Mouse (Mus musculus): Measurements from ENCODE around the gene Srsf9. TPM values are rescaled to one million over a fixed set of nuclear protein-coding genes. Genes with fewer than 3 reads are reported as not detected.
"Not testable (repeated sequence)": the region's sequence is repeated elsewhere in the genome, so short reads cannot be mapped to it uniquely, and the experiment has no call there.

Gene Srsf9
- polyA plus RNA-seq, 1 experiment from 2014 or later: 421 TPM

DNA sequence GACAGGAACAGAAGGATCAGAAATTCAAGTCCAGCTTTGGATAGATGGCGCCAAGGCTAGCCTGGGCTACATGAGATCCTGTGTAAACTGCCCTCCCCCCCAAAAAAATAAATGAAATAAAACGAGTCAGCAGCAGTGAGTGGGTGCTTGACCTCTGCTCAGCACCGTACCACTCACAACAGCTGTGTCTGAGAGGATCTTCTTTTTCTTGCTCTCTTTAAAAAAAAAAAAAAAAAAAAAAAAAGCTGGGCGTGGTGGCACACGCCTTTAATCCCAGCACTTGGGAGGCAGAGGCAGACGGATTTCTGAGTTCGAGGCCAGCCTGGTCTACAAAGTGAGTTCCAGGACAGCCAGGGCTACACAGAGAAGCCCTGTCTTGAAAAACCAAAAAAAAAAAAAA, 24.8 kb upstream of the Srsf9 start:
- DNase-seq (ENCODE audit: low spot score); H3K27ac ChIP-seq (replicated peaks); H3K9me3 ChIP-seq (replicated peaks): not testable (repeated sequence)
- H3K27me3 ChIP-seq (ENCODE audit: low read depth, poor library complexity, severe bottlenecking): peaks cover 17% of the 10 kb centered on the region
- H3K4me3 ChIP-seq: peak overlapping the region; percentile 94; the same call in 1 of the 2 replicates
- WGBS: 87% methylated on average over 7 of the region's 7 CpGs
- peaks cover 26% of the 10 kb centered on the region for H3K36me3 ChIP-seq
- H3K4me1 ChIP-seq: peaks cover 31% of the 10 kb centered on the region

DNA sequence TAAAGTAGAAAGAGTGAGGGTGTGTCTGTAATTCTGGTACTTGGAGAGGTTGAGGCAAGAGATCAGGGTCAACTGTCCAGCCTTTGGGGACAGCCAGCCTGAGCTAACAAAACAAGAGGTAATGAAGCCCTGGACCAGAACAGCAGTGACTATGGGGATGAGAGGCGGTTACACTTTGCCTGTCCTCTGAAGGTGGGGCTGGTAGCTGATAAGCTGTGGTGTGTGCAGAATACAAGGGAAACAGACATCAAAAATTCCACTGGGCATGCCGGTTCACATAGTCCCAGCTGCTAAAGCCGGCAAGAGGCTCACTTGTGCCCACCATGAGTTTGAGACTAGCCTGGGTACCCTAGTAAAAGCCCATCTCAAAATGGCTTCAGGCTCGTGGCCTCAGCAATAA, 14.6 kb upstream of the Srsf9 start:
- Histone ChIP-seq H3K27ac (replicated peaks) (no peak overlapping the region), H3K27me3 (ENCODE audit: low read depth, poor library complexity, severe bottlenecking) (no peaks in the 10 kb centered on the region), H3K9me3 (replicated peaks) (no peaks in the 10 kb centered on the region), H3K36me3 (no peaks in the 10 kb centered on the region), H3K4me3 (no peak overlapping the region), H3K4me1 (peaks cover 25% of the 10 kb centered on the region)
- 79% methylated on average over 4 of the region's 4 CpGs for WGBS
- DNase-seq (ENCODE audit: low spot score): no peak

DNA sequence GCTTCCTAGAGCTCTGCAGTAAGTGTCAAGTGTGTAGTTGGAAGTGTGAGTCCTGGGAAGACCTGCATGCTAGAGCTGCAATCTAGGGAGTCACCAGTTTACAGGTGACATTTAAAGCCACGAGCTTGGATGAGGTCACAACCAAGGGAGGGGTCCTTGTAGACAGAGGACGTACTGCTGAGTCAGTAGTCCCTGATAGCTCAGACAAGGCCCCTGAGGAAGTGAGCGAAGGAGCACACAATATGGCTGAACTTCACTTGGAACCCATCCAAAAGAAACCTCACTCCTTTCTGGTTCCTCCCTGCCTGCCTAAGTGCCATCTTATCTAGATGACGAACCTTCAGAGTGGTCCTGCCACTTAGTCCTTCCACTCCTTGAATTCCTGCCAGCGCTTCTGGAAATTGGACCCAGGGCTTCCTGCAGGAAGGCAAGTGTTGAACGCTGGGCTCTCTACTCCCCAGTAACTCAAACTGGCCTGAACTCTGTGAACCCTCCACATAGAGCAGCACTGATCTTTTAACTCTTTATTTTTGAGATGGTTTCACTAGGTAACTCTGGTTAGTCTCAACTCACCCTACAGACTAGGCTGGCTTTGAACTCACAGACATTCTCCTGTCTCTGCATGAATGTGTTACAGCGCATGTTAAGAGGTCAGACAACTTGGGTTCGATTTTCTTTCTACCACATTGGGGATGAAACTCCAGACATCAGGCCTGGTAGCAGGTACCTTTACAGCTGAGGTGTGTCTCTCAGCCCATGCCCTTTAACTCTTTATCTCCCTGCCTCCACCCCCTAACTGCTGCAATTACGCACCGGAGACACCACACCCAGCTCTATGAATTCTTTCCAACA, 13.9 kb upstream of the Srsf9 start:
- Histone ChIP-seq H3K9me3 (replicated peaks) (no peaks in the 10 kb centered on the region), H3K36me3 (no peaks in the 10 kb centered on the region), H3K4me1 (peaks cover 32% of the 10 kb centered on the region), H3K27ac (replicated peaks) (no peak overlapping the region), H3K27me3 (ENCODE audit: low read depth, poor library complexity, severe bottlenecking) (peaks cover 4% of the 10 kb centered on the region), H3K4me3 (no peak overlapping the region)
- no peak for DNase-seq (ENCODE audit: low spot score)
- WGBS: 81% methylated on average over 10 of the region's 10 CpGs

DNA sequence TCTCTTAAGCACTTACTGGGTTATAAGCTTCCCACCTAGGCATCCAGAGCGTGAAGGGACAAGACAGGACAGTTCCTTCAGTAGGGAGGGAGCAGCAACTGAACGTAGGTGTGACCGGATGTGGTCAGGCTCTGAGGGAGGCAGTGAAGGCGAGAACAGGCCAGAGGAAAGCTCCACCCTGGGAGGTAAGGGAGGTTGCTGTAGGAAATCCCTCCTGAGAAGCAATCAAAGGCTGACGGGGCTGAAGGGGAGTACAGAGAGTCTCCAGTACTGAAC, 13.4 kb upstream of the Srsf9 start:
- H3K4me1 ChIP-seq: peaks cover 38% of the 10 kb centered on the region
- peaks cover 9% of the 10 kb centered on the region for H3K27me3 ChIP-seq (ENCODE audit: low read depth, poor library complexity, severe bottlenecking)
- no peaks in the 10 kb centered on the region for H3K36me3 ChIP-seq
- 47% methylated on average over 5 of the region's 5 CpGs for WGBS
- H3K27ac ChIP-seq (replicated peaks): peak overlapping the region; percentile 34; the same call in 1 of the 2 replicates
- H3K4me3 ChIP-seq: 0 out of 2 replicates have a peak overlapping the region, but pooled peaks have one; percentile 4
- no peak for DNase-seq (ENCODE audit: low spot score)
- H3K9me3 ChIP-seq (replicated peaks): no peaks in the 10 kb centered on the region

DNA sequence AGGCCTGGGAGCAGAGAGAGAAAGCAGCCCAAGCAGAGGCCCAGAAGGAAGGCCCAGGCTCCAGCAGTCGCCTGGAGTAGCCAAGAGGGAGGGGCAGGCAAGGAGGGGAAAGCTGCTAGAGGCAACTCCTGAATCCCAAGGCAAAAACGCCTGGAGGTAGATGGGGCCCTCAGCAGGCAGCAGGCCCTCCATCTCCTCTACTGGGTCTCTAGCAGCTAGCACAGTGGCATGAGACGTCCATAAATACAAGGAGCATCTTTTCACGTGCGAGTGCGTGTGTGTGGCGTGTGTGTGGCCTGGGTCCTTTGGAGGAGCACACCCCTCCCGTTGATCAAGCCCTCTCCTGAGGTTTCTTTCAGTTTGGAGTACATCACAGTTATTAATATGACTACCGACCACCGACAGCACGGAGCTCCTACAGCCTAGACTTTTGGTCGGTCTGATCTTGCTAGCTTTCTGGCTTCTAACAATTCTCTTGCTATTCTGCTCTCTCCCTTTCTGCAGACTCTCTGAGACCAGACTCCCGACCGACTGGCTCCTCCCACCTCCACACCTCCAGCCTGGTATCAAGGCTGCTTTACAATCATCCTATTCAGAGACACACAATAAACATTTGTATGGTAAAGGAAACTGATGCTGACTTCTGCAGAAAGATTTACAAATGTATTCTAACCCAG, 9.9 kb upstream of the Srsf9 start:
- Histone ChIP-seq H3K27ac (replicated peaks) (peak overlapping the region; percentile 80), H3K27me3 (ENCODE audit: low read depth, poor library complexity, severe bottlenecking) (peaks cover 12% of the 10 kb centered on the region), H3K36me3 (no peaks in the 10 kb centered on the region), H3K4me3 (peak overlapping the region; percentile 20; the same call in 1 of the 2 replicates), H3K4me1 (peaks cover 42% of the 10 kb centered on the region), H3K9me3 (replicated peaks) (no peaks in the 10 kb centered on the region)
- 4% methylated on average over 14 of the region's 14 CpGs for WGBS
- DNase-seq (ENCODE audit: low spot score): no peak

DNA sequence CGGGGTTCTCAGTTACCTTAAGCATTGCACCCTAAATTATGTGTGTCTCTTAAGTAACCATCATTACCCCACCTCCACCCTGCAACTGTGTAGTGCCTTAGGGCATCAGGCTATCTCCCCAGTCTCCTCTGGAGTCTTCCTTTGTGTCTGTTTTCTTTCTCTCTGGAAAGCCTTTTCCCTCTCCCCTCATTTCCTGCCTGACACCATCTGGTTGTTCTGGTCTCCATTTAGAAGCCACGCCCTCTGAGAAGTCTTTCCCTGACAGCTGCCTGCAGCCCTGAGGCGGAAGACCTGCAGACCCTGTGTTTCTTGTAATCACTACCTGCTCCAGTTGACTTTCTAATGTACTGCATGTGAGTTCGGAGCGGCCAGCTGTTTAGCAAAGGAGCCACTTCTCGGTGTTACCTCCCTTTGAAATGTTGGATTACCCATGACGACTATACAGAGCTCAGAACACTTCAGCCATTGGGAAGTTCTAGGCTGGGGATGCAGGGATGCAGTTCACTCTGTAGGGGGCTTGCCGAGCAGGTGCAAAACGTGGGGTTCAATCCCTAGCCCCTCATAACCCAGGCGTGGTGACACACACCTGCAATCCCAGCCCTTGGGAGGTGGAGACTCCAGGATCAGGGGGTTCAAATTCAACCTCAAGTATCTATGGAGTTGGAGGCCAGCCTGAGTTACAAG, 9.2 kb upstream of the Srsf9 start:
- Histone ChIP-seq H3K27ac (replicated peaks) (peak overlapping the region; percentile 80), H3K9me3 (replicated peaks) (no peaks in the 10 kb centered on the region), H3K4me1 (peaks cover 42% of the 10 kb centered on the region), H3K27me3 (ENCODE audit: low read depth, poor library complexity, severe bottlenecking) (peaks cover 12% of the 10 kb centered on the region), H3K4me3 (peak overlapping the region; percentile 20; the same call in 1 of the 2 replicates), H3K36me3 (no peaks in the 10 kb centered on the region)
- WGBS: 5% methylated on average over 10 of the region's 10 CpGs
- peak; percentile 44 for DNase-seq (ENCODE audit: low spot score)

DNA sequence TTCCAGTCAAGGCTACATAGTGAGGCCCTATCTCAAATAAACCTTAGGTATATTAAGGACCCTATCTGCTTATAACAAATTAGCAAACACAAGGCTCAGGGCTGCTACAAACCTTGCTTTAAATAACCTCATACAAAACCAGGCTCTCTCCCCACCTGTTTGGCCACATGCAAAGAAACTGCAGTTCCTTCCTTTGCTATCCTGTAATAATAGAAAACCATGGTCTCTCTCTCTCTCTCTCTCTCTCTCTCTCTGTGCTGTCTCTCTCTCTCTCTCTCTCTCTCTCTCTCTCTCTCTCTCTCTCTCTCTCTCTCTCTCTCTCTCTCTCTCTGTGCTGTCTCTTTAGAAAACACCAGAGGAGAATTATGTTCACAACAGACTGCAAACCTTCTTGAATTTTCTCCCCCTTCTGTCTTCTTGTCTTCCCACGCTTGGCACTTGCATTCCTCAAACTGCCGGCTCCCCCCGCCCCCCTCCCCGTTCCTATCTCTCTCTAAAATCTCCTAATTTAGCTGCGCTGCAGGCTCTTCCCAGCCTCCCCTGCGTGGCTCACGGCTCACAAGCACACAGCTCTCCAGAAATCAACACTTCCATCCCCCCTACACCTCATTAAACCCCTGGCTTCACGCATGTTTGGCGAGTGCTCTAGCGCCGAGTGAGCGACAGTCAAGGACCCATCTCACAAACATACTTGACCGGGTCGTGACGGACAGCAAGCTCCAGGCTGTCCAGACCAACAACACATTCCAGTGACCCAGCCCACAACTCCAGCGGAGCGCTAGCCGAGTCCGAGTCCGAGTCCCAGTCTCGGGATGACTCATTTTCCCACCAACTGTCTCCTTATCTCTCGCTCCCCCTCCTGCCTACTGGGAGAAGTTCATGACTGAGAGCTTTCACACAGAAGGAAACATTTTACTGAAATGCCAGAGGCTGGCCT, 7.7 kb upstream of the Srsf9 start:
- H3K9me3 ChIP-seq (replicated peaks): no peaks in the 10 kb centered on the region
- DNase-seq (ENCODE audit: low spot score): peak; percentile 79
- peaks cover 12% of the 10 kb centered on the region for H3K27me3 ChIP-seq (ENCODE audit: low read depth, poor library complexity, severe bottlenecking)
- H3K4me1 ChIP-seq: peaks cover 36% of the 10 kb centered on the region
- H3K4me3 ChIP-seq: peak overlapping the region; percentile 51
- no peaks in the 10 kb centered on the region for H3K36me3 ChIP-seq
- under 1% methylated on average over 22 of the region's 22 CpGs for WGBS
- peak overlapping the region; percentile 65 for H3K27ac ChIP-seq (replicated peaks)

DNA sequence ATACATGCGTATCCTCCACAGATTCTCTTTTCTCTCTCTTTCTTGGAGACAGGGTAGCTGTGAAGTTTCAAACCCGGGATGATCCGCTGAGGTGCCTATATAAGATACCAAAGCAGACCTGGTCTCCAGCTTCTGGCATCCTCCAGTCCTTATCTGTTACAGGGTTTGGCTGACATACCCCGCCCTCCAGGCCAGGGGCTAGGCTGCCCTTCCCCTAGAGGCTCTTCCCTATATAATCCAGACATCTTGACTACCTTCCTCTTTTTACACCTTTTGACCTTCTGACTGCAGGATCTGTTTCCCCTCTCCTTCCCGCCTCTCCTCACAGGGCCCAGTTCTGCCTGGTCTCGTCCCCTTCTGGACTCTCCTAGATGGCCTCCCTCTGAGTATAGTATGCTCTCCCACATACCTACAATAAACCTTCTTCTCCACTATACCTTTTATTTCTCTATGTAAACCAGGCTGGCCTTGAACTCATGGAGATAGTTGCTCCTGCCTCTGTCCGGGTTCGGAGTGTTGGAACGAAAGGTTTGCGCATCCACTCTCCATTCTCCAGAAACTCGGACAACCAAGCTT, 633 bp upstream of the Srsf9 start:
- DNase-seq (ENCODE audit: low spot score): no peak
- peak overlapping the region; percentile 79 for H3K4me3 ChIP-seq
- no peaks in the 10 kb centered on the region for H3K27me3 ChIP-seq (ENCODE audit: low read depth, poor library complexity, severe bottlenecking)
- no peaks in the 10 kb centered on the region for H3K9me3 ChIP-seq (replicated peaks)
- H3K27ac ChIP-seq (replicated peaks): peak overlapping the region; percentile 98
- WGBS: 28% methylated on average over 11 of the region's 11 CpGs
- peaks cover 27% of the 10 kb centered on the region for H3K36me3 ChIP-seq
- peaks cover 37% of the 10 kb centered on the region for H3K4me1 ChIP-seq

DNA sequence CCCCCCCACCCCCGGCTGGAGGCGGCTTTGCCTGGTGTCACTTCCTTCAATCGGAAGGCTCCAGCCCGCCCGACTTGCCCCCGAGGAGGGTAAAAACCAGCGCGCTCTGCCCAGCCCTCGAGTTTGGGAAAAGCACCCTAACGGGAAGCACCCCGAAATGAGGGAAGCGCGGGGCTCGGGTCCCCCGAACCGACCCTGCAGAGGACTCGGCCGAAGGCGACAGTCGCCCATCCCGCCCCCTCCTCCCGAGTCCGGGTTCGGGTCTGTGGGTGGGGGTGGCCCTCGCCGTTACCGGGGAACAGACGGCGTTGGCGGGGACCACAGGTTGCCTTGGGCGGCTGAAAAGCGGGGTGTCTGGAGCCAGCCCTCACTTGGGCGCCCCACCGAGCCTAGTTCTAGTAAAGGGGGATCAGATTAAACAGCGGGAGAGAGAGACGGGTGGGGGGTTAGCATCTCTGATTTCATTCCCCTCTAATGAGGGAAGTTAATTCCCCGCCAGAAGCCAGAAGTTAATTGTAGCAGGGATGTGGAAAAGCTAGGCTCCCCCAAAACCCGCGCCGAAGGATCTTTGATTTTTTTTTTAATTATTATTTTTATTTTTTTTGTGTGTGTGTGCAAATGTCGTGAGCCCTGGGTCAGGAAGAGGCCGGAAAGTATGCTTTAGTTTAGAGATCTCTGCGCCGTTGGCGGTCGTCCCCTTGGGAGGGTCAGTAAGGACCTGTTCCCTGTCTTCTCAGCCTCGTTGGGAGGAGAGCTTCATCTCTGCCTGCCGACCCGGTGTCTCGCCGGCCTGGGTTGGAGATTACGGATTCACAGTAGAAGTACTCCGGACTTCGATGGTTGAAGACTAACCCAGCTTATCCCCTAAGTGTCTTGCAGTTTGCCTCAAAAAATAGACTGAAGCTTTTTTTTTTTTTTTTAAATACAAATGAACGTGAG, 902 bp downstream of the Srsf9 start:
- 1% methylated on average over 53 of the region's 55 CpGs for WGBS
- Histone ChIP-seq H3K4me3 (peak overlapping the region; percentile 79), H3K9me3 (replicated peaks) (no peaks in the 10 kb centered on the region), H3K27ac (replicated peaks) (peak overlapping the region; percentile 98), H3K27me3 (ENCODE audit: low read depth, poor library complexity, severe bottlenecking) (no peaks in the 10 kb centered on the region), H3K4me1 (peaks cover 37% of the 10 kb centered on the region), H3K36me3 (peaks cover 42% of the 10 kb centered on the region)
- no peak for DNase-seq (ENCODE audit: low spot score)

DNA sequence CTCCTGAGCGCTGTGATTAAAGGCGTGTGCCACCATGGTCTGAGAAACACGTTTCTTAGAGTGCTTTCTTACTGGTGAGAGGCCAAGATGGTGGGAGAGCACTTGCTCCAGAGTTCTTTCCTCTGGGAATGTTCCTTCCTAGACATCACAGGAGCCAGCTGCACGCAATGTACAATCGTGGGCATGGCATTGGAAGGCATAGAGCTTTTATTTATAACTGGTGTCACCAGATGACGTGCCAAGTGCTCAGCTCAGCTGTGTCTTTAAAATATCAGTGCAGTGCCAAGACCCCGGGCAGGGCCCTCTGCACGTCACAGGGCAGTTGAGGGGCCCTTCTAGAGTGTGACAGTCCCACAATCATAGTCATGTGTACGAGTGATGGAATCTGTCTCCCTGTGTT, 4.0 kb downstream of the Srsf9 start:
- H3K4me1 ChIP-seq: peaks cover 33% of the 10 kb centered on the region
- peaks cover 73% of the 10 kb centered on the region for H3K36me3 ChIP-seq
- no peak overlapping the region for H3K27ac ChIP-seq (replicated peaks)
- no peaks in the 10 kb centered on the region for H3K27me3 ChIP-seq (ENCODE audit: low read depth, poor library complexity, severe bottlenecking)
- DNase-seq (ENCODE audit: low spot score): no peak
- no peaks in the 10 kb centered on the region for H3K9me3 ChIP-seq (replicated peaks)
- WGBS: 94% methylated on average over 9 of the region's 9 CpGs
- H3K4me3 ChIP-seq: no peak overlapping the region

DNA sequence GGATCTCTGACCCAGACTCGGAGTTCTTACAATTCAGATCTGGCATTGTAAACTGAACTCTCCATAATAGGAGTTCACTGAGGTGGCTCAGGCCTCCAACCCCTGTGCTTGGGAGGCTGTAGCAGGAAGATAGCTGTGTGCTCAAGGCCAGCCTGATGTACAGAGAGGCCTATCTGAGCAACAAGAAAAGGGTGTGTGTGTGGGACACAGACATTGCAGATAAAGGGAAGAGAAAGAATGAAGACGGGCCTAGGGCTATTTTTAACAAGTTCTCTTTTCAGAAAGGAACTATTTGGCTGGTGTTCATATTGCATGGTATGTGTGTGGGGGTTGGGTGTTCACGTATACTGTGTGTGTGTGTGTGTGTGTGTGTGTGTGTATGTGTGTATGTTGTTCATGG, 6.6 kb downstream of the Srsf9 start:
- H3K27ac ChIP-seq (replicated peaks): no peak overlapping the region
- no peaks in the 10 kb centered on the region for H3K9me3 ChIP-seq (replicated peaks)
- H3K4me1 ChIP-seq: peaks cover 15% of the 10 kb centered on the region
- peaks cover 93% of the 10 kb centered on the region for H3K36me3 ChIP-seq
- WGBS: 96% methylated on average over 3 of the region's 3 CpGs
- H3K27me3 ChIP-seq (ENCODE audit: low read depth, poor library complexity, severe bottlenecking): no peaks in the 10 kb centered on the region
- H3K4me3 ChIP-seq: no peak overlapping the region
- no peak for DNase-seq (ENCODE audit: low spot score)
